Mouse (Mus musculus) right cerebral cortex, adult 2 months (tissue): ENCODE measurements around the gene Gm10260.

Experiments
- DNase-seq, 2 experiments: peaks; one replicate each; pipeline ENCODE4 v3.0.0; 2021 to 2022; ENCODE audit warnings: low spot score in 2 of 2

Gm10260 gene

DNA sequence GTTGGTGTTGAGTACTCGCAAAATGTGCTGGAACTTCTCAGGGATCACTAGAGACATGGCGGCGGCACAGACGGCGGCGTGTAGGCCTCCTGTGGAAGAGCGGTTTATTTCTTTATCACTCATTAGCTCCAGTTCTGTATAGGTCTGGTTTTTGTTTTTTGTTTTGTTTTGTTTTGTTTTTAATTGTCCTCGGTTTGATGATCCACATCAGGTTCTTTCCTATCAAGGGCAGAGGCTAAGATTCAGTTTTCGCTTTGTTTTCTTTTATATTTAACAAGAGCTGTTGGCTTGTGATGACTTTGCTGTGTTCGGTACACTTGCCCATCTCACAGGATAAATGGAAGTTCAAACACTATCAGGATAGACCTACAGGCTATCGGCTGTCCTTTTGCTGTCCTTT, at the start of gene Gm10260:
Gene Gm10260, minus strand, starts transcription at position 101 of the 400 bp plus-strand sequence.
- no peak for DNase-seq

DNA sequence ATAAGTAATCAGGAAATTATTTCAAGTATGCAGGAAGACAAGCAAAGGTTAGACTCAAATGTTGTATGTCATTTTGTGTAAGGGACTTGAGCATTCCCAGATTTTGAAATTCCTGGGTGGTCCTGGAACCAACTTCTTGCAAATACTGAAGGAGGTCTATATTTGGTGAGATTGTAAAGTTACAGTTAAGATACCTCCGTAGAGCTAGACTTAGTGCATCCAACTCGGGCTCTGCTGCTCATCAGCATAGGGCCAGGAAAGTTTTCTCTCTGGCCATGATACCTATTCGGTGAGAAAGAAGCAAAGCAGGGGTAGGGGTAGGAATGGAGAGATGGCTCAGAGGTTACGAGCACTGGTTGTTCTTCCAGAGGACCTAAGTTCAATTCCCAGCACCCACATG, 49.4 kb upstream of the Gm10260 start:
- no peak for DNase-seq

DNA sequence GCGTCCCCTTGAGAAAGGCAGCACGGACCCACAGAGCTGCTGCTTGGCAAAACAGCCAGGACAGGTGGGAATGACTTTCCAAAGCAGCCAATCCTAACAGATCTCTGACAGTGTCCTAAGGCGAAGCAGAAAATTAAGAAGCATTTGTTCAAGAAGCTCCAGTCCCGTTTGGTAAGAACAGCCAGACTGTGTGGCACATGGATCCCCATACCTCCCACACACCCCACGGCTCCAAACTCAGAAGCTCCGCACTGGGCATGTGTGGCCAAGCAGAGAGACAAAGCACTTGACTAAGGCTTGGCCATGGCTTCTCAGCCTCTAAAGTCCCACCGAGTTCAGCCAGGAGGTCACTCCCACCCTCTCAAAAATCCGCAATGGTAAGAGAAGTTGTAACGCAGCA, 45.5 kb upstream of the Gm10260 start:
- DNase-seq: no peak

DNA sequence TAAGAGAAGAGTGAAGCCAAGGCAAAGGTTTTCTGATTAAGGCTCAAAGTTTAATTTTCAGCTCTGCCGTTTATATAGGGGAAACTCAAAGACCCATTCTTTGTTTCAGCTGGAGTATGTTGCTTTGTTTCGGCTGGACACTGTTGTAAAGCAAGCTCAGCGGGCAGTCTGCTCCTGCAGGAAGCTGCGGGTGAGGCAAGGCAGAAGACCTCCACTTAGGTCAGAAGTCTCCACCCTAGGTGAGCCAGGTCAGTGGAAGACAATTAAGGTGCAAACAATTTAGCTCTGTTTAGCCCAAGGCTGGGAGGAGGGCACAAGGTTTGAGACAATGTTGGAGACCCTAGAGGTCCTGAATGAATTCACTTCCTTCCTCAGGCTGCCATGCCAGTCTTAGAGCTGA, 42.0 kb upstream of the Gm10260 start:
- no peak for DNase-seq

DNA sequence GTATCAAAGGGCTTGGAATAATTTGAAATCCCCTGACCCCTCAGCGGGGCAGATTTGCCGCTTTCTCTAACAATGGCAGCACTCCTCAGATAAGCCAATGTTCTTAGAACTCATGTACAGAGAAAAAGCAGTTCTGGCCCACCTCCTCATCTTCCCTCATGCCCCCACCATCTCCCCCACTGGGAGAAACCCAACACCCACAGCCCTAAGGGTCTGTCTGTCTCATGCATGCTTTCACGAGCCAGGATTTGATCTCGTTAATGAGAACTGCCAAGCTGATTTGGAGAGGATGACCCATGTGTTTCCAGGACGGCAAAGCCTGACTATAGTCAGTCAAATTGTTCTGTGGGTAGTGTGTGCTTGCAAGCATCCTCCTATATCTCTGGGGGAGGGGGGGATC, 37.0 kb upstream of the Gm10260 start:
- no peak for DNase-seq

DNA sequence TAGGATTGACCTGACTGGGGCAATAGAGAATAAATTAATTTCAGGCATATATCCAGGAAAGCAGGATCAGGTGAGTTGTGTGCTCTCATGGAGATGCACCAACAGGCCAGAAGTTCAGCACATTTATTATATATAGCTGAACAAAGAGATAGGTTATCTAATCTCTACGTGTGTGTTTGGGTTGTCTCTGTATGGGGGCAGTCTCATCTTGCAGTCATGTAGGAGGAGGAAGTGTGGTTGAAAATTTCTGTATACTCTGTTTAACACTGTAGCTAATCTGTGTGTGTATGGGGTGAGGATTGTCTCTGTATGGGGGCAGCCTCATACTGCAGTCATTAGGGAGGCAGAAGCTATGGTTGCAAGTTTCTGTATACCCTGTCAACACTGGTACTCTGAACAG, 34.3 kb upstream of the Gm10260 start:
- DNase-seq: no peak

DNA sequence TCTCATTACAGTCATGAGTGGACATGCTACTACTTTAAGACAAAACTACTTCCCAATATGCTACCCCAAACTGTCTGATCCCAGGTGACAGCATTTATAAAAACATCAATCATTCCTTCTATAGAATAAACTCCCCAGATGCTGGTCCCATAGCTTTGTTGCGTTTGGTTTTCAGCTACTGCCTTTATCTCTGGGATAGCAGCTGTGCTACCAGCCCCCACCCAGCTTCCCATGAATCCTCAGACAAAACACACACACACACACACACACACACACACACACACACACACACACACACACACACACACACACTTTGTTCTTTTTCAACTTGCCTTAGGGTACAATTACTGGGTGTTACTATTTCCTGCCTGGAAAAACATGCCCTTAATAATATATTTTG, 33.5 kb upstream of the Gm10260 start:
- no peak for DNase-seq

DNA sequence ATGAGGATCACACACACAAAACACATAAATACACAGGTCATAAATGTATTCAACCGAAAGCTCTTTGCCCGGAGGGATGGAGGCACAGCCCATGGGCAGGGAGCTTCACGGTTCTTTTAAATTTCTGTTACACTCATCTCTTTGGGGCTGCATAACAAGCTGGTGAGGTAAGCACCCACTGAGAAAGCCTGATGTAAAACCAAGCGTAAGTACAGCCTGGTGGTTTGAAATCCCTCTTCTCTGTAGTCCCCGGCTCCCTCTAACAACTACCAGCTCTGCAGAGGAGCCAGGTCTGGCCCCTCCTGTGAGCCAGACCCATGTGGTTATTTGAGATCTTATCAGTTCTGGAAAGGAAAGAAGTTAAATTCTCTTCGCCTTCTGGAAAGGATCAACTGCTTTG, 31.2 kb upstream of the Gm10260 start:
- no peak for DNase-seq

DNA sequence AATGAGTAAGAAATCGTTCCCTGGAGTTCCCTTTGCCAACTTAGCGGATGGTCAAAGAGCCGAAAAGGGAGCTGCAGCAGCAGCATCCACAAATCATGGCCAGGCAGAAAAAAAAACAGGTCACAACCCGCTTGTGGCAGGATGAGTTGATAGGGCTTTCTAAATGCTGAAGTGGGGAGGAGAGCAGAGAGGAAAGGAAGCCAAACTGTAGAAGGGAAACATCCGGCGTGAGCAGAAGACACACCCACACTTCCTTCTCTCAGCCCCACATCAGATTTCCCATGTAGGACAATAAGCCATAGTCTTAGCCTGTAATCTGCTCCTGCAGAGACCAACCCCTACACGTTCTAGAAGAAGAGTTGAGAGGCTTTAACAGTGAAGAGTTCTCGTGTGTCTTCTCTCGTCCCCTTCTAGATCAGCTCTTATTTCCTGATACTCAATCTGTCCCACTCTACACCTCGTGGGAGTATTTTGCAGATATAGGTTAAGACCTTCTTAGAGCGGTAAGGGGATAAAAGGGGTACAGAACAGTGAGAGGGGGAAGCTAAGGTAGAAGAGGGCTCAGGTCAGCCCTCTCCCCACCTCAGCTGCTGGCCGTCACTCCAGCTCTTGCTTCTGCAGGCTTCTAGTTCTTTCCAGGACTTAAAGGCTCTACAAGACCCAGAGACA, 29.5 kb upstream of the Gm10260 start:
- DNase-seq: no peak

DNA sequence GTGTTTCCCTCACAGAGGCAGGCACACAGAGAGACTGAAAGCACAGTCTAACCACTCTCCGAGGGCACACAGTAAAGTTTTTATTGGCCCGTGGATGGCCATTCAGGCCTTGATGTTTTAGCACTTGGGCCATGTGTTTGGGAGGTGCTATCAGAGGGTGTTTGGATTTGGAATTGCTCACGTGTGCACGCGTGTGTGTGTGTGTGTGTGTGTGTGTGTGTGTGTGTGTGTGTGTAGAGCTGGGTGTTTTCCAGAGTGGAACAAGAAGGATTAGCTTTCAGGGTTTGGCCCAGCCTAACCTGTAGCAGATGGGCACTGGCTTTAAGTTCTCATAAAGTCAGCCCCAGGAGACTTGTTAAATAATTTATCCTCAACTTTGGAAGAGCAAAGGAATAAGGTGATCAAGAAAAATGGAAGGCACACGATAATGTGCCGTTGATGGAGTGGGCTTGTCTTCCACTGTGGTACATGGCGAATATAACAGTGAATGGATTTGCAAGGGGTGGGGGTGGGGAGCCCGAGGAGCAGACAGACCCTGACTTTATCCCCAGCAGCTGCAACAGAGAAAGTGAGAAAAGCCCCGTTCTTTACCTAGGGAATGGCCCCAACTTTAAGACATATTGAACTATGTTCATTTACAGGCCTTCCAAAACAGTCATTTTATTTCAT, 24.9 kb upstream of the Gm10260 start:
- no peak for DNase-seq

DNA sequence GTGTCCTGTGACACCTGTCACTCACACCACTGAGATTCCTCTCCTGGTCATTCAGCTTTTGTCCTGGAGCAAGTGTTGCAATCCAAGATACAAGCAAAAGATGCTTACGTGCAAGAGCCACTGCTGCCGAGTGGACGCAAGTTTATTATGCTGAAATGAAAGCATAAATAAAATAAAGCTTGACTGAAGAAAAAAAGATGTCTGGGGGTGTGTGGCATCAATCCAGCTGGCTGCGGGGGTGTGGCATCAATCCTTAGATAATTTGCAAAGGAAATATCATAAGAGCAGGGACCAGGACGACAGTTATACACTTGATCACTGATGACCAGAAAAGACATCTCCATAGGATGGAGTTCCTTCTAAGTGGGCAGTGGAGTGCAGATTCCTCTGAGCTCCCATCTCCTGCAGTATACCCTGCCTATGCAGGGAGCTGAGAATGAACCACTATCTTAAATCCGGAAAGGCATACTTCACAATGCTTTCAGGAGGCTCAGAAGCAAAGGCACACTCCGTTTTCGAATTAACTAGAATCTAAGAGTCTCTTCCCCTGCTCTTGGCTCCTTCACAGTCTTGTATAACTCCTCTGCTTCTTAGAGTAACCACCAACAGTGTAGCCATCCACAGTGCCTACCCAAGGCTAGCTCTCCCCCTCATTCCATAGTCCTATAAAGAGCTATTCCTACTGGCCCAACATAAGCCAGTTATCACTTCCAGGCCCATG, 23.2 kb upstream of the Gm10260 start:
- DNase-seq: peak; percentile 47 to 57

DNA sequence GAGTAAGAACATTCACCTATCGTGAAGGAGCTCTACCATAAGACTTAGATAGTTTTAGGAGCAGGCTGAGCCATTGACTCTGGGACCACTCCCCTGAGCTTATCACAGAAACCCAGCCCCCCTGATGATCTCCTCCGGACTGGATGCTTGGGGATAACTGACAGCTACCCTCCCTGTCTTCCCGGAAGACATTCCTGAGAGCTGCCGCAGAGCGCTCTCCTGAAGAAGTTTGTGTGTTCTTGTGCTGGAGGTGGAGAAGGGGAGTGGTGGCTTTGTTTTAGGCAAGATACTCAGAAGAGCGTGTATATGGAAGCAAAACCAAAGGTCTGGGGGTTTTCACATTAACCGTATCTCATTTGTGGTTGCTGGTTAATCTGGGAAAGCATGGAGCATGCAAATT, 21.6 kb upstream of the Gm10260 start:
- DNase-seq: no peak

DNA sequence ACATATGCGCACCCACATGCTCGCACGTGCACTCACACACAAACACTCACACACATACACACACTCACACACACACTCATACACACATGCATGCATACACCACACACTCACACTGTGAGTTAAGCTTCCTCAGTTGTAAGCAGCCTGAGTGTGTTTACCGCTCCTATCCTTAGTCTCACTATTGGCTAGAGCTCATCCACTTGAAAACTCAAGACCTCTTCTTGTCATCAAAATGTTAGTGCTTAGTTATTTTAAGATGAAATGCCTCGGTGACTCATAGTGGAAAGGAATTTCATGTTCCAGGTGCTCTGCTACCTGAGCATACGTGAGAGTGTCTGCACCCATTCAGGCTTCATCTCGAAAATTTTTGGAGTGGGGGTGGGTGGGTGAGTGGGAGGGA, 21.2 kb upstream of the Gm10260 start:
- no peak for DNase-seq

DNA sequence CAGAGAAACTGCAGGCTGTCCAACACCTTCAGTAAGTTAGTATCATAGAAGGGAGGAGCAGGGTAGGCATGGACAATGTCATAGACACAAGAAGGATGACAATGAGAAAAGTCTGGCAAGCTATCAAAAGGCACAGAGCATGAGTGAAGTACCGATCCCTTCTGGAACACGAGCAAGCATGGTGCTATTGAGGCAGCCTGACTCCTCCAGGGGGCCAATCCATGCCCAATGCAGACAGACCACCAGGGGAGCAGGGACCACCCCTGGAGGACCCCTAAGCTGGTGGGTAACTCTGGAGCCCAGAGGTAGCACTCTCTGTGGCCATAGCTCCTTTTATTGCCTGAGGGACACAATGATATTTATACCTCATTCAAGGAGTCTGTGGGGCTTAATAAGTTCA, 20.1 kb upstream of the Gm10260 start:
- DNase-seq: no peak

DNA sequence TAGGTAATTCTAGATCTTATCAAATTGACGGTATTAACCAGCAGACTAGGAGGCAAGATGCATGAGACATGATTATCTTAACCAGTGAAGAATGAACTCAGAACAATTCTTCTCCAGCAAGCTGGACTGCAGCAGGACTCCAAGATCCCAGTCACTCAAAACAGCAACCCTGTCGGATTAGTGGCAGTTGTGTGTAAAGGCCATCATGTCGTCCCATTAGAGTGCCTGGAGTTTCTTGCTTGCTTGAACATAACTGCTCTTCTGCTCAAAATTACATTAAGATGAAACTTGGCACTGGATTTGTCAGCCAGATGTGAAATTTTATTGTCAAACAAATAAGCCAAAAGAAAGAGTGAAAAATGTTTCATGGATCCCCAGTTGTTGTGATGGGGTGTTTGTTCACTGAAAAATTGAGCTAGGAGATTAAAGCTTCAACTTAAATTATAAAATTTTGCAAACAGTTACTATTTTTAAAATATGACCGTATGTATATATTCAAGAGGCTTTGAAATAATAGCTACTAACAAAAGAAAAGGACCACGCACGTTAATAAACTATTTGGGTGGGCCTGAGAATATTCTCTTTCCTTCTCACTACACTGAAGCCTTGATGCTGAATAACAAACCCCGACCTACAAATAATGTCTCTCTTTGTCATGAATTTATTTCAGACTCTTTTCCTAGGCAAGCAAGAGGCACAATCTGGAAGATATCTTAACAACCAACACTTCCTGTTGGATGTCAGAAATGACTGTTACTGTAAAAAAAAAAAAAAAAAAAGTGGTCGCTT, 19.4 kb upstream of the Gm10260 start:
- no peak for DNase-seq

DNA sequence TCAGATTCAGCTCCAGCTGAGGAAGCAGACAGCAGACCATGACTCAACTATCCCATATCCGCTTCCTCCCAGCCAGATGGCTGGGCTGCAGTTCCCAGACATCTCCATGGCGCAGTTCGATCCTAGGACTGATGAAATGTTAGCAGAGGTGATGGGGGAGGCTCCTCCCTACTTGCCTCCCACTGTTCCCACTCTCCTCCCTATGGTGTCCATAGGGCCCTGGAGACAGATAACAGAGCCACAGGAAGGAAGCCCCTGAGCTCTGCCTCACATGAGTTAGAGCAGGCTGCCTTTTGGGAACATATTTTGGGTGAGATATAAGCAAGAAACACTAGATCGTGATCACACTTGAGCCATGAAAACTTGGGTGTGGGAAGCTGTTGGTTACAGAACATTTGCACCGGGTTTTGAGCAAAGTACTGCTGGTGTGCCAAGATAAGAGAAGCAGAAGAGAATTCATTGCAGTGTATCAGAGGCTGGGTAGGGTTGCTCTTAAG, 18.3 kb upstream of the Gm10260 start:
- DNase-seq: peak; percentile 34 to 41

DNA sequence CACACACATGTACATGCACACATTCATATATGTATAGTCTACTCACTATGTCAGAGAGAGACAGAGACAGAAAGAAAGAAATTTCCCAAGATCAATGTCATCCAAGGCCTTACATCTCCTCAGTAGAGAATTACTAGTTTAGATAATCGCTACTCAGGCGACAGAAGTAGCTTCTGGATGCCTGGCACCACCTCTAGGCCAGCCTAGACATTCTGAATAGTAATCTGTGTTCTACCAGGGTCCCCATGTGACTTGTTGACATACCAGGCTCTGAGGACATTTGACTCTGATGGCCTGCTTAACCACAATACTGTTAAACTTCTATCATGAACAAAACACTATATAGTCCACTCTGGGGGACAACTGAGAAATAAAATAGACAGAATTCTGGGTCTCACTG, 17.2 kb upstream of the Gm10260 start:
- no peak for DNase-seq

DNA sequence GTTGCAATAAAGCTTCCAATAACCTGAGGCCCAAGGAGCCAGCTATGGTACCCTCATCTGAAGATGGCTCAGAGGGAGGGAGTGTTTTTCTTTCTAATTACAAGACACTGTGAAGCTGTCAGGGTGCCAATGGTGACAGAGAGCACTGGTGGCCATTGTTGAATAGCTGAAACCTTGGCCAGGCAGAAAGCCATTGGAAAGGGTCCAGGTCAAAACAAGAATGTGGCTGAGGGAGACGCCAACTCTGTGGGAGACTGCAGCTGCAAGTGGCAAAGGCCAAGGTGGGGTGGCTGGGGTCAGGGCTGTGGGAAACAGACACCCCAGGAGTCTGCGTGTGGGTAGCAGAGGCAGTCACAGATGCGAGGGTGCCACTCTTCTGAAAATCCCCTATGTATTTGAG, 16.3 kb upstream of the Gm10260 start:
- DNase-seq: no peak

DNA sequence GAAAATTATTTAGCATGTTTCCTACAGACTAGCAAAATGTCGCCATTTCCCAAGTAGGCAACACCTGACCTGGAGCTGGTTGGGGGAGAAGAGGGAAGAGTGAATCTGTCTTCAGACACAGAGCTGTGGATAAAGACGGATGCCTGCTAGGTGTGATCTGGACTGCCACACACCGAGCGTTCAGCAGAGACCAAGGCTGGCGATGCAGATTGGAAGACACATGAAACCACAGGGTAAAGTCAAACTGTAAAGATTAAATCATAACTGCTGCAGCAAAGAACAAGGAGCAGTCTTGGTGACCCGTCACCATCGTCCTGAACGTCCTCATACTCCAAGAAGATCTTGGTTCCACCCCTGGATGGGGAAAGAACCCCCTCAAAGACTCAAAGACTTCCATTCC, 15.5 kb upstream of the Gm10260 start:
- no peak for DNase-seq

DNA sequence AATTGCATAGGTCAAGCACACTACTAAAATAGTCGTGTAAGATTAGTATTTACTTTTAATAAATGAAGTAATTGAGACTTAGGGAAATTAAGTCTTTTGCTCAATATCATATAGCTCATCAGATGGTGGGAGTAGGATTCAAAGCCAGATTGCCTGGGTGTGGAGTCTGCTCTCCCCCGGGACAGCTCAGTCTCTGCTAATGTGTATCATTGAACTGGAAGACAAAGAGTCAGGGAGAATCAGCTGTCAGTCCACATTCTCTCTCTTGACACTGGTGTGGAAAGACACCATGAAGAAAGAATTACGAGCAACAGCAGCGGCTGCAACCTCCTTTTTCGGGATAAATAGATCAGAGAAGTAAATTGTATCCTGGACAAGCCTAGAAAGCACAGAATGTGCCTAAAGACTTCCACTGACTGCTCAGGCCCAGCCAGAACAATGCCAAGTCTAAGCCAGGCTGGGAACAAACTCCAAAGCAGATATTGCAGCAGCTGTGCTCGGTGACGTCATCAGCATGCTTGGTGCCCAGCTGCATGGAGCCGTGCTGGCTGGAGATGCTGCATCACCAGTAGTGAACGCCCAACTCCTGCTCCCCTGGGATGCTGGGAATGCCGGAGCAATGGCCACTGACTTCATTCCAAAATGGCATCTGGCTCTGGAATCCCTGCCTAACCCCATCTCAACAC, 14.5 kb upstream of the Gm10260 start:
- peak in 1 of 2 experiments; percentile 50 for DNase-seq

DNA sequence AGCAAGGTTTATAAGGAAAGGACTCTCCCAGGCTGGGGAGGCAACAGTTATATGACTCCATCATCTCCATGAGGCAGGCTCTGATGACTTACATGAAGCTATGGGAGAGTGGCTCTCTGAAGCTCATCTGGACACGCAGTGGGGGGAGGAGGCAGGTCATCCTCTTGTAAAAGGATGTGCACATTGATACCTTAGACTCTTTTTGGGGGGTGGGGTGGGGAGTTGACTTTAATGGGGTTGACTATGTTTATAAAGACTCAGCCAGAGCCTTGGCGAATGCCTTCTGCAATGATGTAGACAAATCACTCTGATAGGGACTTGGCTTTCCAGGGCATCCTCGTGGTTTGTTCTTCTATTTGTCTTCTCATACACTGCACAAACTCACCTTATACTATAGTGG, 8.8 kb upstream of the Gm10260 start:
- no peak for DNase-seq

DNA sequence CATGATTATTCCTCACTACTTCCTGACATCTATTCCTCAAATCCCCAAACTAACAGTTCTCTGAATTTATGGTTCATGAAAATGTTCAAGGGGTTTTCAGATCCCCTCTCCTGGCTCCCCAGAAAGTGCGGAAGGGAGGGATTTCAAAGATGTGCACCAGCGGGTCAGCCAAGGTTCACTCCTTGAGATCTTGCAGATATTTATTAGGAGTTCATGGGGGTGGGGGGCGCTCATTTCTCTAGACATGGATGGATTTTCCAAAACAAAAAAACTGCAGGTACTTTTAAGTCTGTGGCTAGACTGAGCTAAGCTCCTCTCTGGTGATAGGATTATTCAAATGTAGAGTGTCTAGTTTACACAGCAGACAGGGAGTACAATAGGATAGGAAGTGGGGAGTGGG, 8.4 kb upstream of the Gm10260 start:
- no peak for DNase-seq
